Mouse (Mus musculus) heart, embryonic 14.5 days (tissue): ENCODE data around the gene Tor4a. TPM values are rescaled to one million over a fixed set of nuclear protein-coding genes. Genes with fewer than 3 reads are reported as not detected.

Source experiments
- ATAC-seq: fragments of 200-750 bp; cut with Nextera tagmentation; 2 replicates; pipeline ENCODE4 v1.8.0; 2017; ENCODE audit warnings: low read depth, moderate TSS enrichment; ENCODE audit not compliant: insufficient number of reproducible peaks, insufficient read depth, low FRiP score
- H3K27ac ChIP-seq, 2 experiments: fragments of 200-500 bp in 1 of 2; fragments of 300-500 bp in 1 of 2; sonication (generic) in 1 of 2; replicated peaks in 1 of 2; 2 replicates each; pipeline ENCODE4 v1.5.1; 2012 to 2014; ENCODE audit warnings: low read depth in 2 of 2, low read length in 2 of 2, control low read depth in 1 of 2, mild to moderate bottlenecking in 1 of 2, mixed read lengths in 1 of 2; ENCODE audit not compliant: control insufficient read depth in 1 of 2, insufficient read depth in 1 of 2
- H3K27me3 ChIP-seq: fragments of 300-500 bp; sonication (generic); 2 replicates; pipeline ENCODE4 v1.6.1; 2014; ENCODE audit warnings: mild to moderate bottlenecking, low read length, control low read depth; ENCODE audit not compliant: control insufficient read depth, insufficient read depth
- H3K36me3 ChIP-seq: fragments of 300-500 bp; sonication (generic); 2 replicates; pipeline ENCODE4 v1.6.1; 2014; ENCODE audit warnings: mild to moderate bottlenecking, control low read depth, low read length, mixed read lengths; ENCODE audit not compliant: control insufficient read depth, insufficient read depth
- H3K4me1 ChIP-seq, 2 experiments: fragments of 200-500 bp in 1 of 2; fragments of 300-500 bp in 1 of 2; sonication (generic) in 1 of 2; 2 replicates each; pipeline ENCODE4 v1.6.1; 2012 to 2014; ENCODE audit warnings: low read length in 2 of 2, control low read depth in 1 of 2, mixed read lengths in 1 of 2; ENCODE audit not compliant: control insufficient read depth in 2 of 2, insufficient read depth in 2 of 2
- H3K4me2 ChIP-seq: fragments of 300-500 bp; sonication (generic); 2 replicates; pipeline ENCODE4 v1.6.1; 2014; ENCODE audit warnings: mild to moderate bottlenecking, low read length
- H3K4me3 ChIP-seq, 2 experiments: fragments of 200-500 bp in 1 of 2; fragments of 300-500 bp in 1 of 2; sonication (generic) in 1 of 2; 2 replicates each; pipeline ENCODE4 v1.5.1; 2012 to 2014; ENCODE audit warnings: low read length in 2 of 2, mild to moderate bottlenecking in 2 of 2, control low read depth in 1 of 2, low read depth in 1 of 2, moderate library complexity in 1 of 2; ENCODE audit not compliant: control insufficient read depth in 1 of 2, insufficient read depth in 1 of 2
- H3K9ac ChIP-seq: fragments of 300-500 bp; sonication (generic); 2 replicates; pipeline ENCODE4 v1.6.1; 2014; ENCODE audit warnings: mild to moderate bottlenecking, low read length
- H3K9me3 ChIP-seq: fragments of 300-500 bp; sonication (generic); 2 replicates; pipeline ENCODE4 v1.6.1; 2016; ENCODE audit warnings: low read length, control low read depth; ENCODE audit not compliant: control insufficient read depth
- WGBS: fragments of 180-500 bp; shearing (Covaris S2); extraction: QIAGEN DNeasy Blood & Tissue Kit; methylation state at CpG from one replicate; pipeline ENCODE4 v1.1.7; 2014; 5-methylcytosine and 5-hydroxymethylcytosine counted together
- polyA plus RNA-seq: library from polyadenylated mRNA; unstranded; fragments of >200 nt; fragmentation: Nextera tagmentation; extraction: Ambion mirVana; gene quantifications from 2 replicates; pipeline ENCODE4 v1.2.1, GENCODE M21; 2014

Gene Tor4a
- 6.5 and 8.0 TPM in 2 replicates for polyA plus RNA-seq

DNA sequence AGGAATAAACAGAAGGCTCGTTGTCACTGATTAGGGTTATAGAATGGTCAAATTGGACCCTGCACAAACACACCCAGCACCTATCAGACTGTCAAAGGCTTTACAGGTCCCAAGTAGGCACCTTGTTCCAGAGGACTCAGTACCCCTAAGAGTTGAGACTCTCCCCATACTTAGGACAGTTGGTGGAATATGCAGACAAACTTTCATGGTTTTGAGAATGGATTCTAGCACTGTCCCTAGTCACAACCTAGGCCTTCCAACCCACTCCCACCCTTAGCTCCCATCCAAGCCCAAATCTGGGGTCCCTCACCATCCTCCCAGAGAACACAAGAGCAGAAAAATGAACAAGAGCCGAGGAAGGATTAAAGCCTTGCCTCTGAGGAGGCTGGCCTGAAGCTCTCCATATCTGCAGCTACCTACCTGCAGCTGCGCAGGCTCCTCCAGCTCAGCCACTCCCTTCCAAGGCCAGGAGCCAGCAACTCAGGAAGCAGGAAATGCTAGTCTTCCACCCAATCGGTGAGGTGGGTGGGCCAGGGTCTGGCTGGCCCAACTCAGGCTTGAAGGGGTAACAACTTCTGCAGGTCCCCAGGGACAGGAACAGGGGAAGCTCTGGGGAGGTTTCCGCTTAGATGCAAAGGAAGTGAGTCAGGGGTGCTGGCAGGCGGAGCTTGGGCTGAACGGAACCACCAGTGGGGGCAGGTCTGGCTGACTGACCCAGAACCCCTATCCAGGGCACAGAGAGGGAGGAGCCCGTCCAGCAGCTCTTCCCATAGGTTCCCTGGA, at the start of gene Tor4a:
TSS of gene Tor4a (minus strand) at position 715 of the 783 bp plus-strand sequence.
- H3K4me2 ChIP-seq: peak within 1 kb of the TSS; percentile 72
- peaks cover 33% of the 10 kb centered on the region for H3K36me3 ChIP-seq
- H3K27me3 ChIP-seq: peaks cover 5% of the 10 kb centered on the region
- peak within 1 kb of the TSS; percentile 66 for H3K9ac ChIP-seq
- ATAC-seq: peak; percentile 75
- 7% methylated on average over 8 of the region's 8 CpGs for WGBS
- peaks cover 9 to 26% of the 10 kb centered on the region in 2 experiments; a peak in 3 of 4 replicates for H3K4me1 ChIP-seq
- H3K4me3 ChIP-seq: peak within 1 kb of the TSS; percentile 35 to 42
- peak within 1 kb of the TSS; percentile 75 to 82 for H3K27ac ChIP-seq
- H3K9me3 ChIP-seq: no peaks in the 10 kb centered on the region

DNA sequence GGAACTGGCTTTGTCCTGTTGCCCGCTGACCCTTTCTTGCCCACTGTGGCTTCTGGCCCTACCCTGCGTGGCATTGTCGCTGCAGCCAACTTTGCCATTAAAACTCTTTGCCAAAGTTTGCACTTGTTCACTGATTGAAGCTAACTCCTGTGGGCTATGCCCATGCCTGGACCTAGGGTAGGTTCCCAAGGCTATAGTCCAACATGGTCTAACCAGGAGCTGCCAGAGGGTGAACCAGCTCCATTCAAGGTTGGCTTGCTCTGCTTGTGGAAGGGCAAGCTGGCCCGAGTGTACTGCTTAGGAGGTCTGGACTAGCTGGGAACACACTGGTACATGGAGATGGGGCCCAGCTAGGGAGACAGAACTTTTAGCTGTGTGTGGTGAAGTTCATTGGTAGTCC, 47.5 kb upstream of the Tor4a start:
- H3K9ac ChIP-seq: no peak overlapping the region
- ATAC-seq: no peak
- no peak overlapping the region for H3K4me3 ChIP-seq
- H3K4me1 ChIP-seq: peaks cover 8 to 18% of the 10 kb centered on the region in 2 experiments
- peaks cover 28% of the 10 kb centered on the region for H3K27me3 ChIP-seq
- H3K27ac ChIP-seq: no peak overlapping the region
- H3K36me3 ChIP-seq: peaks cover 21% of the 10 kb centered on the region; the same call in 1 of the 2 replicates
- no peak overlapping the region for H3K4me2 ChIP-seq
- 78% methylated on average over 4 of the region's 4 CpGs for WGBS
- H3K9me3 ChIP-seq: no peaks in the 10 kb centered on the region

DNA sequence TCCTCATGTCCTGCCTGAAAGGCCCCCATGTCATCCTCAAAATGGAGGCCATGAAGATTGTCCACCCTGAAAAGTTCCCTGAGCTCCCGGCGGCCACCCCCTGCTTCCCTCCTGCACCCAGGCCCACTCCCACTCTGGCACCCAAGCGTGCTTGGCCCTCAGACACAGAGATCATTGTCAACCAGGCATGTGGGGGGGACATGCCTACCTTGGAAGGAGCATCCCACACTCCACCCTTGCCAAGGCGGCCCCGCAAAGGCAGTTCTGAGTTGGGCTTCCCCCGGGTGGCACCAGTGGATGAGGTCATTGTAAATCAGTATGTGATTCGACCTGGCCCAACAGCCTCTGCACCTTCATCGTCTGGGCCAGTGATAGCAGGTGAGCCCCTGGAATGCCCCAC, 46.7 kb upstream of the Tor4a start:
- ATAC-seq: no peak
- no peak overlapping the region for H3K27ac ChIP-seq
- H3K36me3 ChIP-seq: peaks cover 13% of the 10 kb centered on the region; the same call in 1 of the 2 replicates
- H3K4me3 ChIP-seq: no peak overlapping the region
- peaks cover 8 to 18% of the 10 kb centered on the region in 2 experiments for H3K4me1 ChIP-seq
- H3K9me3 ChIP-seq: no peaks in the 10 kb centered on the region
- 67% methylated on average over 8 of the region's 8 CpGs for whole genome bisulfite sequencing
- H3K27me3 ChIP-seq: peaks cover 28% of the 10 kb centered on the region
- H3K4me2 ChIP-seq: no peak overlapping the region
- no peak overlapping the region for H3K9ac ChIP-seq

DNA sequence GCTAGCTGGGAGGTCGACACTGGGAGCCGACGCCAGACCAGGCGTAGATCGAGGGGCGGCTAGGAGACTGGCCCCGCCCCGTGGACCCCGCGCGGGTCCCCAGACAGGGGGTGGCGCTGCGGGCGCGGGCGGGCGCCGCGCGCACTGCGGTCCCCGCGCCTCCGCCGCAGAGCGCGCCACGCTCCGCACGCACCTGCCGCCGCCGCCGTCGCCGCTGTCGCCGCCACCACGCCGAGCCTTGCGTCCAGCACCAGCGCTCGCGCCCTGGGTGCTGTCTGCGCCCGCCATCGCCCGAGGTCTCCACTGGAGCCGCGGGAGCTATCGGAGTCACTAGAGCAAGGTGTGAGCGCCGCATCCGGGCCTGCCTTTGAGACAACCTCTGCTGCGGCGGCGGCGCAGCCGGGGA, 45.4 kb upstream of the Tor4a start, which contains the start of the genes Rnf208 and Cysrt1:
TSS of gene Rnf208 (plus strand) at position 155 of the 406 bp plus-strand sequence.
TSS of gene Cysrt1 (minus strand) at position 352 of the 406 bp plus-strand sequence.
- H3K4me3 ChIP-seq: peak within 1 kb of the TSS; percentile 47 to 53
- peak within 1 kb of the TSS; percentile 77 for H3K9ac ChIP-seq
- no peak for ATAC-seq
- H3K4me1 ChIP-seq: peaks cover 8 to 18% of the 10 kb centered on the region in 2 experiments
- H3K4me2 ChIP-seq: peak within 1 kb of the TSS; percentile 98
- WGBS: under 1% methylated on average over 55 of the region's 59 CpGs
- H3K27ac ChIP-seq: no peak within 1 kb of the TSS
- H3K27me3 ChIP-seq: peaks cover 28% of the 10 kb centered on the region
- peaks cover under 1% of the 10 kb centered on the region; the same call in 1 of the 2 replicates for H3K36me3 ChIP-seq
- no peaks in the 10 kb centered on the region for H3K9me3 ChIP-seq

DNA sequence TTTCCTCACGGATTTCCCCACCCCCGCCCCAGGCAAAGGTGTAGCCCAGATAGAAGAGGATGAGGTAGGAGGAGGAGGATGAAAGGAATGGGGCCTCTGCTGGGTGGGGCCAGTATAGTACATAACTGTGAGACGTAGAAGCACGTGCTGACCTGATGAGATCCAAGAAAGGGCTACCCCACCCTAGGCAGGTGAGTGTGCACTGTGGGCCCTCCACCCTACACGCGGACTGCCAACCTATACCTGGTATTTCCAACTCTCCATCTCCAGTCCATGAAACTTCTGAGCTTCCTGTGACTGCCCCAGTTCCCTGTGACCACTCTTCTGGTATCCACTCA, 44.7 kb upstream of the Tor4a start:
- Histone ChIP-seq H3K27ac (no peak overlapping the region), H3K4me3 (peak overlapping the region; percentile 47 to 53), H3K9me3 (no peaks in the 10 kb centered on the region), H3K36me3 (no peaks in the 10 kb centered on the region), H3K4me2 (peak overlapping the region; percentile 98), H3K9ac (peak overlapping the region; percentile 2; the same call in 1 of the 2 replicates), H3K4me1 (peaks cover 8 to 18% of the 10 kb centered on the region in 2 experiments), H3K27me3 (peaks cover 28% of the 10 kb centered on the region)
- 20% methylated on average over 6 of the region's 6 CpGs for WGBS
- ATAC-seq: no peak

DNA sequence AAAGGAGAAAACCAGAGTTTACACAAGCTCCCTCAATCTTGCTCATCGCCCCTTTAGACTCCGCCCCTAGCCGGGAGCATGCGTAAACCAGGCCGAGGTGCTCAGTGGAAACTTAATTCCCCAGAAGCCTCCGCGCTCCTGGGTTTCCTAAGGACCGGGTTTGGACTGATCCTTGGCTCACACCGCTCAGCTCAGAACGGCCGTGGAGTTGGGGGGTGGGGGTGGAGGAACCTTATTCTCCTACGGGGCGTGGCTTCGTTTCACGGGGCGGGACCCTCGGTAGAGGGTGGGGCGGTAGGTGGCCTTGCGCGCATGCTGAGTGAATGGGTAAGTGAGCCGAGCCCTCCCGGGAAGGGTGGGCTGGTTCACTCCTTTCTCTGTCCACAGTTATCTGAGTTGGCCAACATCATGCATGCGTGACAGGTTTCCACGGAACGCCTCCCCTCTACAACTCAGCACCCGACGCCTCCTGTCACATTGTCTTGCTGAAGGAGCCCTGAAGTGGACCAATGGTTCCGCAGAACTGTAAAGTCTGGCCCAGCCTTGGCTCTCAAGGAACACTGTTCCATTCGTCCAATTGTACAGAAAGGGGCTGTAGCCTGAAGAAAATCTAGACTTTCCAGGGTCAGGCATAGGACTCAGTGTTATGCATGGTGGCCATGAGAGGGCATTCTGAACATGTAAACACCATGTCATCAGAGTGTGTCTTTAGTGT, 44.2 kb upstream of the Tor4a start:
- Histone ChIP-seq H3K4me1 (peaks cover 8 to 18% of the 10 kb centered on the region in 2 experiments), H3K4me3 (peak overlapping the region; percentile 19 to 28), H3K9ac (peak overlapping the region; percentile 2; the same call in 1 of the 2 replicates), H3K36me3 (no peaks in the 10 kb centered on the region), H3K27ac (no peak overlapping the region), H3K27me3 (peaks cover 28% of the 10 kb centered on the region), H3K4me2 (peak overlapping the region; percentile 98), H3K9me3 (no peaks in the 10 kb centered on the region)
- WGBS: 2% methylated on average over 29 of the region's 29 CpGs
- ATAC-seq: peak; percentile 64

DNA sequence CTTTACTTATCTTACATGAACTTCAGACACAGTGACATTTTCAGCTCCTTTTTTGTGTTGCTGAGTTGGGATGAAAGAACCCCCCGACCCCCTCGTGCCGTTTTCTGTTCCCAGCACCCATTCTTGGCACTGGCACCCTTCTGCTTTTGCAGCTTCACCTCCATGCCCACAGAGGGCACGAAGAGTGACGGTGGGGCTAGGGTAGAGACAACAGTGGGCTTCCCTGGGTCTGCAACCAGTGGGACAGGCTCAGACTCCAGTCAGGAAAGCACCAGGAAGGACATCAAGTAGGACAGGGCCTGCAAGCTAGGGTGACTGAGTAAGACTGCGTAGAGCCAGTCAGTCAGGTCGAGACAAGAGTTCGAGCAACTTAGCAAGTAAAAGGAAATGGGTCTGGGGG, 43.6 kb upstream of the Tor4a start:
- H3K4me1 ChIP-seq: peaks cover 8 to 18% of the 10 kb centered on the region in 2 experiments
- WGBS: 53% methylated on average over 8 of the region's 8 CpGs
- H3K36me3 ChIP-seq: no peaks in the 10 kb centered on the region
- H3K4me2 ChIP-seq: peak overlapping the region; percentile 98
- peak overlapping the region; percentile 2; the same call in 1 of the 2 replicates for H3K9ac ChIP-seq
- H3K4me3 ChIP-seq: peak overlapping the region; percentile 19 to 28; a peak in 3 of 4 replicates
- H3K27me3 ChIP-seq: peaks cover 28% of the 10 kb centered on the region
- no peak for ATAC-seq
- H3K9me3 ChIP-seq: no peaks in the 10 kb centered on the region
- H3K27ac ChIP-seq: no peak overlapping the region
